Mouse (Mus musculus): Measurements from ENCODE around the gene Zfand3. TPM values are rescaled to one million over a fixed set of nuclear protein-coding genes. Genes with fewer than 3 reads are reported as not detected.

Gene Zfand3
- total RNA-seq, 1 experiment from 2014 or later = 61.7 TPM

GRCm38 (mm10) chr17:29994459-29994858 is 10.1 kb upstream of the Zfand3 start:
- ATAC-seq (replicated peaks; ENCODE audit: insufficient number of reproducible peaks, low FRiP score, low TSS enrichment, poor library complexity, severe bottlenecking) = no peak

- no peak for ATAC-seq (replicated peaks; ENCODE audit: insufficient number of reproducible peaks, low FRiP score, low TSS enrichment, poor library complexity, severe bottlenecking)
Measured at GRCm38 (mm10) chr17:29995986-29996385, 8.5 kb upstream of the Zfand3 start.

- no peak for ATAC-seq (replicated peaks; ENCODE audit: insufficient number of reproducible peaks, low FRiP score, low TSS enrichment, poor library complexity, severe bottlenecking)
Measured at GRCm38 (mm10) chr17:29997726-29998125, 6.8 kb upstream of the Zfand3 start.

GRCm38 (mm10) chr17:29998566-29999295 is 5.8 kb upstream of the Zfand3 start:
- ATAC-seq (replicated peaks; ENCODE audit: insufficient number of reproducible peaks, low FRiP score, low TSS enrichment, poor library complexity, severe bottlenecking) = no peak

- no peak for ATAC-seq (replicated peaks; ENCODE audit: insufficient number of reproducible peaks, low FRiP score, low TSS enrichment, poor library complexity, severe bottlenecking)
Measured at GRCm38 (mm10) chr17:30005103-30005443, 540 bp downstream of the Zfand3 start.

GRCm38 (mm10) chr17:30005451-30005941 is 963 bp downstream of the Zfand3 start:
- ATAC-seq (replicated peaks; ENCODE audit: insufficient number of reproducible peaks, low FRiP score, low TSS enrichment, poor library complexity, severe bottlenecking) = peak; percentile 64

- ATAC-seq (replicated peaks; ENCODE audit: insufficient number of reproducible peaks, low FRiP score, low TSS enrichment, poor library complexity, severe bottlenecking) = no peak
Measured at GRCm38 (mm10) chr17:30006877-30007276, 2.3 kb downstream of the Zfand3 start.

- no peak for ATAC-seq (replicated peaks; ENCODE audit: insufficient number of reproducible peaks, low FRiP score, low TSS enrichment, poor library complexity, severe bottlenecking)
Measured at GRCm38 (mm10) chr17:30007883-30008282, 3.4 kb downstream of the Zfand3 start.

- ATAC-seq (replicated peaks; ENCODE audit: insufficient number of reproducible peaks, low FRiP score, low TSS enrichment, poor library complexity, severe bottlenecking) = no peak
Measured at GRCm38 (mm10) chr17:30008392-30008791, 3.9 kb downstream of the Zfand3 start.

- ATAC-seq (replicated peaks; ENCODE audit: insufficient number of reproducible peaks, low FRiP score, low TSS enrichment, poor library complexity, severe bottlenecking) = no peak
Measured at GRCm38 (mm10) chr17:30014660-30015059, 10.1 kb downstream of the Zfand3 start.

- ATAC-seq (replicated peaks; ENCODE audit: insufficient number of reproducible peaks, low FRiP score, low TSS enrichment, poor library complexity, severe bottlenecking) = no peak
Measured at GRCm38 (mm10) chr17:30018927-30019610, 14.5 kb downstream of the Zfand3 start.

GRCm38 (mm10) chr17:30019942-30020341 is 15.4 kb downstream of the Zfand3 start:
- ATAC-seq (replicated peaks; ENCODE audit: insufficient number of reproducible peaks, low FRiP score, low TSS enrichment, poor library complexity, severe bottlenecking) = no peak

GRCm38 (mm10) chr17:30024651-30025050 is 20.1 kb downstream of the Zfand3 start:
- ATAC-seq (replicated peaks; ENCODE audit: insufficient number of reproducible peaks, low FRiP score, low TSS enrichment, poor library complexity, severe bottlenecking) = 0 out of 2 replicates have a peak, but pooled peaks have one; percentile 48

- ATAC-seq (replicated peaks; ENCODE audit: insufficient number of reproducible peaks, low FRiP score, low TSS enrichment, poor library complexity, severe bottlenecking) = no peak
Measured at GRCm38 (mm10) chr17:30026617-30027016, 22.1 kb downstream of the Zfand3 start.

- no peak for ATAC-seq (replicated peaks; ENCODE audit: insufficient number of reproducible peaks, low FRiP score, low TSS enrichment, poor library complexity, severe bottlenecking)
Measured at GRCm38 (mm10) chr17:30027343-30028029, 23.0 kb downstream of the Zfand3 start.

- no peak for ATAC-seq (replicated peaks; ENCODE audit: insufficient number of reproducible peaks, low FRiP score, low TSS enrichment, poor library complexity, severe bottlenecking)
Measured at GRCm38 (mm10) chr17:30029633-30030226, 25.2 kb downstream of the Zfand3 start.

GRCm38 (mm10) chr17:30032796-30033195 is 28.3 kb downstream of the Zfand3 start:
- ATAC-seq (replicated peaks; ENCODE audit: insufficient number of reproducible peaks, low FRiP score, low TSS enrichment, poor library complexity, severe bottlenecking) = 0 out of 2 replicates have a peak, but pooled peaks have one; percentile 31

- no peak for ATAC-seq (replicated peaks; ENCODE audit: insufficient number of reproducible peaks, low FRiP score, low TSS enrichment, poor library complexity, severe bottlenecking)
Measured at GRCm38 (mm10) chr17:30033991-30034390, 29.5 kb downstream of the Zfand3 start.

Measured in monocyte, adult 5-6 weeks (primary cell).